Mouse (Mus musculus): Measurements from ENCODE around the gene Cyp11a1. TPM values are rescaled to one million over a fixed set of nuclear protein-coding genes. Genes with fewer than 3 reads are reported as not detected.

The Cyp11a1 gene
- polyA plus RNA-seq, 1 experiment: 0.28 TPM

DNA sequence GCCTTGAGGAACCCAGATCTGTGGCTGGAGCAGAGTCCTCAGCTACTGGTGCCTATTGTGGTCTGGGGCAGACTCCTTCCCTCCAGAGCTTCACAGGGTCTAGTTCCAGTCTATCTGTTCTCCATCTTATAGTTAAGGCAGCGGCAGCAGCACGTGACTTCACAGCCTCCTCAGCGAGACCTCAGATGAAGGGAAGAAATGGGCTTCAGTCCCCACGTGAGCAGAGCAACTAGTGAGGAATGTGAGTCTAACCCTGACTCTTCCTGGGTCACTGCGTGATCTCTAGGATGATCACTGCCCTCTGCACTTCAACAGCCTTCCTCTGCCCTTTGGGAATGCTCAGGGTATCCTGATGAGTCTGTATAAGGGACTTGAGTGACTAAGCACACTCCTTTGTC is 42.2 kb upstream of the Cyp11a1 start:
- Histone ChIP-seq H3K4me1 (ENCODE audit: control insufficient read depth, insufficient read depth, low read length) (peaks cover 8% of the 10 kb centered on the region), H3K4me3 (replicated peaks; ENCODE audit: extremely low read depth, low read depth, low read length) (no peak overlapping the region)
- DNase-seq: no peak
- TF ChIP-seq POLR2A (IDR thresholded peaks at IDR 0.05; ENCODE audit: borderline replicate concordance, extremely low read depth, low read depth, low read length) (no peak), CTCF (IDR thresholded peaks at IDR 0.05; ENCODE audit: insufficient read depth, low read length) (no peak)
- 86% methylated on average over 5 of the region's 5 CpGs for WGBS

DNA sequence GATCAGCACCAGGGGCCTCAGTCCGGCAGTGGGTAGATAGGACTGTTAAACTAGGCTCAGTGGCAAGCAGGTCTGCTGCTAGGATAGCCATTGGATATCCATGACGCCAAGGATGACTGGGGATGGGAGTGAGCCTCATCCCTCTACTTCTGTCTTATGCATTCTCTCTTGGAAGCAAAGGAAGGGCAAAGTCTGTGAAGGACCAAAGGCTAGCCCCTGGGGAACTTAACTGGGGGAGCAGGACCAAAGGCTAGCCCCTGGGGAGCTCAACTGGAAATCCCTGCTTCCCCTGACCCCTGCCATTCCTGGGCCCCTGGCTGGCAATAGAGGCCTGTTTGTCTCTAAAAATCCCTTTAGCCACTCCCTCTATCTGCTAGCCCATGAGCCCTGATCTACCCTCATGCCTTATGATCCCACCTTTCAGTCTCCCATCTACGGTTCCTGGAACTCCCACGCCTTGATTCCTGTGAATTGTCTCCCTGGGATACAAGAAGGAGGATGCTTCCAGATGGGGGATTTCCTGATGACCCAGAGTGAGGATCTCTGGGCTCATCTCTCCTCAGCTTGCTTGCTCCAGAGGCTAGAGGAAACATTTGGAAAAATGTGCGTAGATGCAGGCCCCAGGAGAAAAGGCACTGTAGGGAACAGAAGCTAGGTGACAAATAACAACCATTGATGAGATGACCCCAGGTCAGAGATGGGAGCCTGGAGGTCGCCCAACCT is 41.5 kb upstream of the Cyp11a1 start:
- TF ChIP-seq CTCF (IDR thresholded peaks at IDR 0.05; ENCODE audit: insufficient read depth, low read length) (no peak), POLR2A (IDR thresholded peaks at IDR 0.05; ENCODE audit: borderline replicate concordance, extremely low read depth, low read depth, low read length) (no peak)
- DNase-seq: no peak
- H3K4me1 ChIP-seq (ENCODE audit: control insufficient read depth, insufficient read depth, low read length): peaks cover 11% of the 10 kb centered on the region
- H3K4me3 ChIP-seq (replicated peaks; ENCODE audit: extremely low read depth, low read depth, low read length): no peak overlapping the region
- 74% methylated on average over 6 of the region's 6 CpGs for WGBS

DNA sequence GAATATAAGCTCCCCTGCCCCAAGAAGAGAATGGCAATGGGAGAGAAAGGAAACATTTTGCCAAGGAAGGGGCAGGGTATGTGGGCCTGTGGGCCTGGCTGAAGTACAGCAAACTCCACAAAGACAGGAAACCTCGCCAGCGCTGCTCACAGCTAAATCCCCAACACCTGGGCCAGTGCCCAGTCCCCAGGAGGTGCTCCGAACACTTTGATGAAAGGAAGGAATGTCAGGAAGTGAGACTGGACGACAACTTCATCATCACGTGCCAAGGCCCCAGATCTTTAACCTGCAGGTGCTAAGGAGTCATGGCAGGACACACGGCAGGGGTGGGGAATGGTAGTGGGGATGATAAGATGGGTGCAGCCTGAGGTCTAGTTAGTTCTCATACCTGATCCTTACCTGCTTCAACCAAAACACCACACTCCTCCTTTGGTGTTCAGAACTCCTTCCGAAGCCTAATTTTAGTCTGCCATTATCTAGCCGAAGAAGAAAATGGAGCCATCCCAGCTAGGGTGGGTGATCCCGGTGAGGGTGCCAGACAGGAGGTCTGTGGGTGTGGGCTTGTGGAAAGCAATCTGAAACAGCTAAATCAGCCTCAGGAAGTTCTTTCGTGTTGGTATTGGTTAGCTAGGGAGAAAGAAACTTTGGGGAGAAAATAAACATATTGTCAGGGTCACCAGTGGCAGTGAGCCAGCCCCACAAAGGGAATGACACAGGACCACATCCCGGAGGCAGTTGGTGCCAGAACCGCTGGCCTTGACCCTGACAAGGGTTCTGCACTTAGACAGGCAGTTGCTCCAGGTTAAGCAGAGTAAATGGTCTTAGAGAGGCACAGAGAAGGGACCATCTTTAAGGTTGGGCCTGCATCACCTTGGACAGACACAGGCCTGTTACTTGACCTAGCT is 40.7 kb upstream of the Cyp11a1 start:
- no peak overlapping the region for H3K4me3 ChIP-seq (replicated peaks; ENCODE audit: extremely low read depth, low read depth, low read length)
- no peak for TF ChIP-seq CTCF (IDR thresholded peaks at IDR 0.05; ENCODE audit: insufficient read depth, low read length)
- TF ChIP-seq POLR2A (IDR thresholded peaks at IDR 0.05; ENCODE audit: borderline replicate concordance, extremely low read depth, low read depth, low read length): no peak
- WGBS: 50% methylated on average over 12 of the region's 12 CpGs
- peaks cover 14% of the 10 kb centered on the region for H3K4me1 ChIP-seq (ENCODE audit: control insufficient read depth, insufficient read depth, low read length)
- DNase-seq: no peak

DNA sequence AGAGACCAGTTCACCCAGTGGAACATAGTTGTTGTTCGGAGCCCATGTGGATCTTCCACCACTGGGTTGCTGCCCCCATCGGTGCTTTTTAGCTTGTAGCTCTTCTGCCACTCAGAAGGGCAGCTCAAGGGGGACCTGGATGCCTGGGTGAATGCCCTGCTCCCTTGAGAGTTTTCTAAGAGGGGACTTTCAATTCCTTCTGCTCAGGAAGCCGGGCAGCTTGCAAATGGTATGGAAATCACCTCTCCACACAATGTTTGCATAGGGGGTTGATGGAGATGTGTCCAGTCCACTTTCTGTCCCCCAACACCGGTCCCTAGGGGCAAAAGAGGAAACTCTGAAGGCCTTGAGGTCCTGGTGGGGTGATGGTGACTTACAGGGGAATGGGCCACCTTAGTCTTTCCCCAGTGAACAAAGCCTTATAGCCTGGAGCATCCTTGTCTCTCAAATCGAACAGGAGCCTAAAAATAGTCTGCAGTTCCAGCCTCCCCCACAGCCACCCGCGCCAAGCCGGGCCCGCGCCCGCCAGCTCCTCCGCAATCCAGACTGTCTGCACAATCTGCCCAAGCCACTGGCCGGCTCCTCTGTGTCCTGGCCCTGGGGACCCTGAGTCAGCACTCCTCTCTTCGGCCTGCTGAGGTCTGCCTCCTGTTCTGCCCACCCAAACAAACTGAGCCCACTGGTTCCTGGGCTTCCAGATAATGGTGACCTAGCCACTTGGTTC is 38.8 kb upstream of the Cyp11a1 start:
- no peak for DNase-seq

DNA sequence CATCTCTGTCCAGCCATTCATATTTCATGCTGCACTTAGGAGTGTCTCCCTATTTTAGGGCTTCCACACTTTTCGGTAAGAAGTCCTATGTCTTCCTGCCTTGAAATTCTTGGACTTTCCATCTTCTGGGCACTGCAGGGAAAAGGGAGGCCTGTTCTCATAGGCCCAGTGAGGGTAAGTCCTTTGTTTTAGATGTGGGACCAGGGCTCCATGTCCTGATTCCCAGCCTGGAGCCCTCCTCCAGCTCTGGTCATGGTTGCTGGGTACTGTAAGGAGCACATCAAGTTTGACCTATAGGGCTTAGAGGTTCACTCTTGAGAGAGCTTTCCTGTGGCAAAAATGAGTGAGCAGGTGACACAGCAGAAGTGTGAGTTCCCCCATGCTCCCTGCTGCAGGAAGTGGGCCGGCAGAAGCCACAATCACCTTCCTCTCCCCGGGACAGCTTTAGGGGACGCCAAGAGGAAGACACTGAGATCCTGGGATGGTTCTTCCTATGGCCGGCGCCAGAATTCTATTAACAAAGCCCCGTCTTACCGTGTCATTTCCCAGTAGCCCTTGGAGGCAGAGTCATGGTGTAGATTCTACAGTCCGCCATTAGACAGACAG is 37.9 kb upstream of the Cyp11a1 start:
- Histone ChIP-seq H3K4me1 (ENCODE audit: control insufficient read depth, insufficient read depth, low read length) (peaks cover 24% of the 10 kb centered on the region), H3K4me3 (replicated peaks; ENCODE audit: extremely low read depth, low read depth, low read length) (no peak overlapping the region)
- WGBS: 60% methylated on average over 9 of the region's 9 CpGs
- TF ChIP-seq POLR2A (IDR thresholded peaks at IDR 0.05; ENCODE audit: borderline replicate concordance, extremely low read depth, low read depth, low read length) (no peak), CTCF (IDR thresholded peaks at IDR 0.05; ENCODE audit: insufficient read depth, low read length) (no peak)
- no peak for DNase-seq

More for the DNA sequence above, 38.8 kb upstream of the Cyp11a1 start:
- 57% methylated on average over 14 of the region's 14 CpGs for WGBS
- Histone ChIP-seq H3K4me3 (replicated peaks; ENCODE audit: extremely low read depth, low read depth, low read length) (no peak overlapping the region), H3K4me1 (ENCODE audit: control insufficient read depth, insufficient read depth, low read length) (peaks cover 22% of the 10 kb centered on the region)
- TF ChIP-seq POLR2A (IDR thresholded peaks at IDR 0.05; ENCODE audit: borderline replicate concordance, extremely low read depth, low read depth, low read length) (no peak), CTCF (IDR thresholded peaks at IDR 0.05; ENCODE audit: insufficient read depth, low read length) (no peak)

DNA sequence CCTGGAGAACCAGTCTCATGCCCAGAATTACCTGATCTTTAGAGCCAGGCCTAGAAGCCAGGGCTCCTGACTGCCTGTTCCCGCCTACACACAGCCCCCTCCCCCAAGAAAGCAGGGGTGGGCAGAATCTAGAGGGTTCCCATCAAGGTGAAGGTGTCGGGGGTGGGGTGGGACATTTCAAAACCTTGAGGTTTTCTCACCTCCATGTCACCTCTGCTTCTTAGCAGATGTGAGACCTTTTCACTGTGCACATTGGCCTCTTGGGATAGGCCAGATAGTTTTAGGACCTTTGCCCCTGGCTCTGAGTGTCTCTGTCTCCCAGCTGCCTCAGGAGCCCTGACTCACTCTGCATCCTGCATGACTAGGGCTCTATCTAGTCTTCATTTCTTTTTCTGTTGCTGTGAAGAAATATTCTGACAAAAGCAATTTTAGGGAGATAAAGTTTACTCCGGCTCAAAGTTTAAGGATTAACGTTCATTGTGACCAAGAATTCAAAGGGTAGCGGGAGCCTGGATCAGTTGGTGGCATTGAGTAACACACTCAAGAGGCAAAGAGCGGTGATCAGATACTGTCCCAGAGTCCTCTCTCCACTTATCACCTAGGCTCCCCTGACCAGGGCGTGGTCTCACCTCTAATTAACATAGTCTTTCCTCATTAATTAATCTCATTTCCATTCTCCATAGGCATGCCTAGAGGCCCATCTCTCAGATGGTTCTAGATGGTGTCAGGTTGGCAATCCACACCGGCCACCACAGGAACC is 37.2 kb upstream of the Cyp11a1 start:
- TF ChIP-seq CTCF (IDR thresholded peaks at IDR 0.05; ENCODE audit: insufficient read depth, low read length): no peak
- TF ChIP-seq POLR2A (IDR thresholded peaks at IDR 0.05; ENCODE audit: borderline replicate concordance, extremely low read depth, low read depth, low read length): no peak
- WGBS: 90% methylated on average over 8 of the region's 8 CpGs
- Histone ChIP-seq H3K4me3 (replicated peaks; ENCODE audit: extremely low read depth, low read depth, low read length) (no peak overlapping the region), H3K4me1 (ENCODE audit: control insufficient read depth, insufficient read depth, low read length) (peaks cover 26% of the 10 kb centered on the region)
- DNase-seq: no peak

DNA sequence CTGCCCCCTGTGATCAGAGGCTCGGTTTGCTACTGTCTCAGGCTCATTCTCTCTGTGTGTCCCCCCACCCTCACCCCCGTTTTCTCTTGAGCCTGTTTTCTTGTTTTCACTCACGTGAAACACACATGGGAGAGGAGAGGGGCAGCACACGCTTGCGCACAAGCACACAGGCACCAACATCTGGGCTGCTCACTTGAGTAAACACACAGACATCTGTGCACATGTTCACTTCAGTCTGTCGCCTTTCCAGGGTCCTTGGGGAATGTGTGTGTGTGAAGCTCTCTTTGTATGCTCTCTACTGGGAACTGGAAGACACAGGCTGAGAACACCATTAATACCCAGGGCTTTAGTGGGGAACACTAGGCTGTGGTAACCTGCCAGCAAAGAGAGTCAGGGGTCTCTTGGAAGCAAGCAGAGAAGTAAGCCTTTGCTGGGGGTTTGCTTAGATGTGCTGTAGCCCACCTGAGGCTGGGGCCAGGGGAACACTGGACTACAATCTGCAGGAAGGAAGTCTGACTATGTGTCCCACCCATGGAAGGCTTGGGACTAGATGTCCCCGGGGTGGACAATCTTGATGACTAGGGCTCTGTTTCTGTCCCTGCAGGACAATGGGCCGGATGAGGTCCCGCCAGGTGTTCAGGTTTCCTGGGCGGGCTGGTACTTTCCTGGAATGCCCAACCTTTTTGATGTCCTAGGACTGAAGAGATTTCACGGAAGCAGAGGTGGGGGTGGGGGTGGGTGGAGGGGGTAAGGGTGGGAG is 36.3 kb upstream of the Cyp11a1 start:
- DNase-seq: no peak
- H3K4me3 ChIP-seq (replicated peaks; ENCODE audit: extremely low read depth, low read depth, low read length): no peak overlapping the region
- no peak for TF ChIP-seq CTCF (IDR thresholded peaks at IDR 0.05; ENCODE audit: insufficient read depth, low read length)
- no peak for TF ChIP-seq POLR2A (IDR thresholded peaks at IDR 0.05; ENCODE audit: borderline replicate concordance, extremely low read depth, low read depth, low read length)
- peaks cover 26% of the 10 kb centered on the region for H3K4me1 ChIP-seq (ENCODE audit: control insufficient read depth, insufficient read depth, low read length)
- 66% methylated on average over 11 of the region's 11 CpGs for WGBS

DNA sequence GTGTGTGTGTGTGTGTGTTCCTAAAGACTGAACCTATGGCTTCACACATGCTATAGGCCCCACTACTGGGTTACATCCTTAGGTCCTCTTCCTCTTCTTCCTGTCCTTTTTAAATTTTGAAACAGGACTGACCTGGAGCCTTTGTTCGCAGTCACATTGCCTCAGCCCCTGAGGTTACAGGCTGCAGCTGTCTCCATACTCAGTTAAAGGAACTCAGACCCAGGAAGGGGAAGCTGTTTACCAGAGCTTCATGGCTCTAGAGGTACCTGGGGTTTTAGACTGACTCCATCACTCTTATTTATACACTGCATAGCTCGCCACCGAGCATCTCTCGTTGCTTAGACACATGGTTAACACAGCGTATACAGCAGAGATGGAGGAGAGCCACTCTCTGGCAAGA is 34.8 kb upstream of the Cyp11a1 start:
- Histone ChIP-seq H3K4me1 (ENCODE audit: control insufficient read depth, insufficient read depth, low read length) (peaks cover 22% of the 10 kb centered on the region), H3K4me3 (replicated peaks; ENCODE audit: extremely low read depth, low read depth, low read length) (no peak overlapping the region)
- 93% methylated on average over 5 of the region's 5 CpGs for WGBS
- DNase-seq: no peak
- TF ChIP-seq CTCF (IDR thresholded peaks at IDR 0.05; ENCODE audit: insufficient read depth, low read length) (no peak), POLR2A (IDR thresholded peaks at IDR 0.05; ENCODE audit: borderline replicate concordance, extremely low read depth, low read depth, low read length) (no peak)

Data from lung, adult 2 months (tissue).